Mouse (Mus musculus): Measurements from ENCODE around the gene Asprv1.
A peak's percentile ranks its signal among the peaks of the same experiment; 100 is the strongest.

The Asprv1 gene

DNA sequence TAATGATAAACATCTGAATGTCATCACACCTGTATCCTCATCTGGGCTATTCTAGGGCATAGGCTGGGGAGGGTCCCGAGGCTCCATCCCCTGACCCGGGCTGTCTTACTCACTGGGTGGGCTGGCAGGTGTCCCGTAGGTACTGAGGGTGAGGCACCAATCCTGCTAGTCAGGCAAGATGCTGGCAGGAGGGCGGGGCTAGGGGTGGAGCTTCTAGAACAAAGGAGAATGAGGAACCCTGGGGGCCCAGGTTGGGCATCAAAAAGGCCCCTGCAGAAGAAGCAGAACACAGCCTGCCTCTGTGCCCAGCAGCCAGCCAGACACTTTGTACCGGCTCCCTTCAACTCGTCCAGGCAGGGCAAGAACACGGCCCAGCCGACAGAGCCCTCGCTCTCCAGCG, at the start of gene Asprv1:
Asprv1 (plus strand) TSS at position 219 of the 400 bp plus-strand sequence.
- DNase-seq (ENCODE audit: low read depth, low spot score), result no peak

DNA sequence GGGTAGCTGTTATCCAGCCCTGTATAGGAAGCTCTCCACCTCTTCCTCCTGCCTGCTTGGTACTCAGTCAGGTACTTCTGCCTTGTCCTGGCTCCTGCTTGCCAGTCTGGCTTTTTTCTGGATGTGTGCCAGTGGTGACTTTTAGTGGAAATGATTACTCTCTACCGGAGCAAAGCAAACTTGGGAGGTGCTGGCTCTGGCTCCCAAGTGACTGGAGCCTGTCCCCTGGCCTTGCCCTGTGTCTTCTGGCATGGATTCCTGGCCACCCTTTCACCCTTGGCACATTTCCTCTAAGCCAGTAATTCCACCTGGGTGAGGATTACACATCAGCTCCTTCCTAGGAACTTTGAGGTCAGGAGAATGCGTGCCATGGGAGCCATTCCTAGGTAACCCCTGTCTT, 49.6 kb upstream of the Asprv1 start:
- DNase-seq (ENCODE audit: low read depth, low spot score), result no peak

DNA sequence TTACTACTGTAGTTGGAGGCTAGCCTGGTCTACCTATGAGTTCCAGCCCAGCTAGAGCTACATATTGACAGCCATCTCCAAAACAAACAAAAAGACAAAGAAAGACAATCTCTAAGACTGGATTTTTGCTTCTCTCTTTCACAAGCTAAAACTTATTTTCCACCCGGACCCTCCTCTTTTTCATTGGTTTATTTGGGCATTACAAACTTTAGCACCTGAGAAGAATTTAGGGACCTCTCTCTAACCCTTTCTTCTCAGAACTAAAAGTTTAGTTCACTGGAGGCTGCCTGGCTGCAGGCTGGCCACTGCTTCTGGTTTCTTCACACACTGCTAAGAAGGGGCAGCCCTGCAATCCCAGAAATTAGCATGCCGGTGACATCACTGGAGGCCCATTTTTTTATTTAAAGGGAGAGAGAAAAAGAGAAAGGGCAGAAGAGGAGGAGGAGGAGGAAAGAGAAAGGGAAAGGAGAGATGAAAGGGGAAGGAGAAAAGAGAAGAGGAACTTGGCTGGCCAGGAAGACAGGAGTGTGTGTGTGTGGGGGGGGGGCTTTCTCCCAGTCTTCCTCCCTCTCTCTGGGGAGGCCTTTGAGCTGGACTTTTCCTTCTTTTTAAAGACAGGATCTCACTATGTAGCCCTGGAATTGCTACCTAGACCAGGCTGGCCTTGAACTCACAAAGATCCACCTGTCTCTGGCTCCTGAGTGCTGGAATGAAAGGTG, 48.7 kb upstream of the Asprv1 start:
- no peak for DNase-seq (ENCODE audit: low read depth, low spot score)

DNA sequence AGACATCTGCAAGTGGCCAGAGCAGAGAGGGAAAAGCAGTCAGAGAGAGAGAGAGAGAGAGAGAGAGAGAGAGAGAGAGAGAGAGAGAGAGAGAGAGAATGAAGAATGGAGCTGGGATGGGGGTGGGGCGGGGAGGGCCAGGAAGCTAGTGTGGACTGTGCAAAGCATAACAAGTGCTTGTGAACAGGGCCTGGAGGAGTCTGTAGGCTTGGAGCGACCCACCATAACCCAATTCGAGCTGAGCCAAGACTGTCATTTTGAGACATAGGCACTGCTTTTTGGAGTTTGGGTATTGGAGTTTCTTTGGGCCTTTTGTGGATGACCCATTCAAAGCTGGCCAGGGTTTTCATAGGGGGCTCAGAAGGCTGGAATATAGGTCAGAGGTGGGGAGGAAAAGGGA, 48.0 kb upstream of the Asprv1 start:
- no peak for DNase-seq (ENCODE audit: low read depth, low spot score)

DNA sequence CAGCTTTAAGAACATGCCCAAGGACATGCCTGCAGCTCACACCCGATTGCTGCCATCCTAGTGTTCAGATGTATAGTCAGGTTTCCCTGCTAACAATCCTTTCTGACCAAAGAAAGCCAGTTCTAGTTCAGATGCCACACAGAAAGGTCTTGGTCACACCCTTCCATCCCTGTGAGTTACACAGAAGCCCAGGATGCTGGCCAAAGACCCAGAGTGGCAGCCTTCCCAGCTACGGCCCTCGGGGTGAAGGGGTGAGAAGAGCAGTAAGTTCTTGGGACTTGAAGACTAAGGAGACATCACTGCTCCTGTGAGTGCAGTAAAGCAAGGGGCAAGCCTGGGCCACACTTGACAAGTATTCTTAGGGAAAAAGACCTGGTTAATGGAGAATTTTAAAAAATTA, 44.8 kb upstream of the Asprv1 start:
- no peak for DNase-seq (ENCODE audit: low read depth, low spot score)

DNA sequence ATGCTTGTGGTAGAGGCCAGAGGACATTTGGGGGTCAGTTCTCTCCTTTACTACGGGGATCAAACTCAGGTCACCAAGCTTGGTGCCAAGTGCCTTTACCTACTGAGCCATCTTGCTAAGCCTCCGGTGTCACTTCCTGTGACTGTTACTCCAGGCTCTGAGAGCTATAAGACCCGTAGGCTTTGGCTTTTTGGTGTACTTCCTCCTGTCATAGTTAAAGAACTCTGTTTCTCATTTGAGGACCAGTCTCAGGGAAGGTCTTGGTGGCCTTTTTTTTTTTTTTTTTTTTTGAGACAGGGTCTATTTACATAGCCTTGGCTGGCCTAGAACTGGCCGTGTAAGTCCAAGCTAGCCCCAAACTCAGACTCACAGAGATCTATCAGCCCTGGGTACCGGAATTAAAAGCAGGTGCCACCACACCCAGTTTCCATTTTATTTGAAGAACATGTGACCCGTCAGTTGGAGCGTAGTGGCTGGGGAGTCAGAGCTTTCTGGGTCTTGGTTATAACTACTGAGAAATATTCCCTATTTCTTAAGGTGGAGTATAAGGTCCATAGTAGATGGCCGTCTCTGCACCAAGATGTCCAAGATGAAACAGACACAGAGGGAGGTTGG, 44.3 kb upstream of the Asprv1 start:
- no peak for DNase-seq (ENCODE audit: low read depth, low spot score)

DNA sequence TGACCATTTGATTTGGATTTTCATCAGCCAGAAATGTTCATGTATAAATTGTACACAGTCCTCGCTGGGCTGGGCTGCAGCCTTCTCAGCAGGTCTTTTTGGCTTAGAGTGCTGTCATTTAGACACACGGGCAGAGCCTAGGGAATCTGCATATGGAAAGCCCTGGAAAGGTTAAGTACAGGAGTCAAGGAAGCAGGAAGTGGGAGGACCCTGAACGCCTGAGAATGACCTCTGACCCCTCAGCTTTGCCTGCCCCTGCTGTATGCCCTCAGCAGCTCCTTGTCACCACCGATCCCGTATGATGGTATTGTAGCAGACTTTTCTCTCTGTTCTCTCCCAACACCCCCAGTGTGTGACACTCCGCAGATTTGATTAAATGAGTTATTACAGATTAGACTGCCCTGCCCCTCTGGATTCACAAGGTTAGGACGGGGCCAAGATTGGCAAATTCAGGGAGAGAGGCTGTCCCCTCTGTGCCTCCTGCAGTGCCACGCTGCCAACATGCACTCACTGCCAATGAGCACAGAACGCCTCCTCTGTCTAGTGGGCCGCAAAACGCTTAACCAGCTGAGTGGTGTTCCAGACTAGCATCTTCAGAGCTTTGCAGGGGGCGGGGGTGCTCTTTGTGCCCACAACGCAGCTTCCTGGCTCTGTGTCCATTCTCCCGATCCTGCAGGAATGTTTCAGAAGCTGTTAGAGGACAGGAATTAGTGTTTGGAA, 43.5 kb upstream of the Asprv1 start:
- DNase-seq (ENCODE audit: low read depth, low spot score), result peak; percentile 32

DNA sequence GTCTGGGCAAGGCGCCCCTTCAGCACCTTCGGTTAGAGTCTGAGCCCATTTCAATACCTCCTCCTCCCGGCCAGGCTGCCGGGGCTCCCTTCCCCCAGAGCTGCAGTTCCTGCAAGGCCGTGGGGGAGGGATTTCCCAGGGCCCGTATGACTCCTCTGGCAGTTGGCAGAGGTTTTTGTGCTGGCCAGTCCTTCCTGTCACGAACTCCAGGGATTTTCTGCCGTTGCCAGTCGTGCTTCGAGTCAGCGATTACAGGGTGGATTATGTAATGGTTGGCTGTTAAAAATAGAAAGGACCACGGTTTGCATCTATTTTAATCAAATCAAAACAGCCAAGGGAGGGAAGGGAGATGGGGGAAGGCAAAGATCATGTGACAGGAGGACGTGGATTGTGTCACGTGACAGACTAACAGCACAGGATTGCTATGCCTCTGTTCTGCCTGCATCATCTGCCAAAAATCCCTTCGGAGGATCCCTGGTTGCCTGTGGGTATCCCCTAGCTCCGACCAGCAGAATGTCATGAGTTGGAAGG, 42.8 kb upstream of the Asprv1 start:
- peak; percentile 63 for DNase-seq (ENCODE audit: low read depth, low spot score)

DNA sequence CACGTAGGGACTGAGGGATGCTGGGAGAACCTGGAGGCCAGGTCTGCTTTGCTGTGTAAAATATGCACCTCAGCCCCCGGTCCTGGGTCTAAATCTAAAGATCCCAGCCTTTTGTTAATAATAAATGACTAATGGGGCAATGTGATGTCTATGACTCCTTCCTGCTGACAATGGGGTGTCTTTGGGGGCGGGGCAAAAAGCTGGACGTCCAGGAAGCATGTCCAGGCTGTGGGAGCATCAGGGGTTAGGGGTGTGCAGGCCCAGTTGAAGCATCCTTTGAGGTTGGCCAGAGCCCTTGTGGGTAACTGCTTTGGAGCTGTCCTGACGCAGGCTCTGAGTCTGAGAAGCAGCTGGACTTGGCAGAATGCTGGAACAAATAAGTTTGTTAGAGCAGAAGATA, 41.9 kb upstream of the Asprv1 start:
- DNase-seq (ENCODE audit: low read depth, low spot score), result no peak

DNA sequence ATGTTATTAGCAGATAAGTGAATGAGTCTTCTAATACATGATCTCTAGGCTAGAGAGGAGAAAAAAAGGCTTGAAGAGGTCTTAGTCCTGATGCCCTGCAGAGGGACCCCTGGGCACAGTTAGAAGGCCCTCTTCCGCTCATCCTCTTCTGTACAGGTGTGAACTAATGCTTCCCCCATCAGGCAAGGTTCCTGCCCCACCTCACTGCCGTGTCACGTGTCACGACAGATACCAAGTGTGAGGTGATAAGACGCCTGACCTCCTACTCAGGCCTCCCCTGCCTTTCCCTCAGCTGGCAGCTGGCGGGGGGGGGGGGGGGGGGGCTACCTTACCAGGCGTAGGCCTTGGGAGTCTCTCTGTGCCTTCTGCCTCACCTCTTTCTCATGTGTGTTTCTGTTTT, 39.5 kb upstream of the Asprv1 start:
- no peak for DNase-seq (ENCODE audit: low read depth, low spot score)

DNA sequence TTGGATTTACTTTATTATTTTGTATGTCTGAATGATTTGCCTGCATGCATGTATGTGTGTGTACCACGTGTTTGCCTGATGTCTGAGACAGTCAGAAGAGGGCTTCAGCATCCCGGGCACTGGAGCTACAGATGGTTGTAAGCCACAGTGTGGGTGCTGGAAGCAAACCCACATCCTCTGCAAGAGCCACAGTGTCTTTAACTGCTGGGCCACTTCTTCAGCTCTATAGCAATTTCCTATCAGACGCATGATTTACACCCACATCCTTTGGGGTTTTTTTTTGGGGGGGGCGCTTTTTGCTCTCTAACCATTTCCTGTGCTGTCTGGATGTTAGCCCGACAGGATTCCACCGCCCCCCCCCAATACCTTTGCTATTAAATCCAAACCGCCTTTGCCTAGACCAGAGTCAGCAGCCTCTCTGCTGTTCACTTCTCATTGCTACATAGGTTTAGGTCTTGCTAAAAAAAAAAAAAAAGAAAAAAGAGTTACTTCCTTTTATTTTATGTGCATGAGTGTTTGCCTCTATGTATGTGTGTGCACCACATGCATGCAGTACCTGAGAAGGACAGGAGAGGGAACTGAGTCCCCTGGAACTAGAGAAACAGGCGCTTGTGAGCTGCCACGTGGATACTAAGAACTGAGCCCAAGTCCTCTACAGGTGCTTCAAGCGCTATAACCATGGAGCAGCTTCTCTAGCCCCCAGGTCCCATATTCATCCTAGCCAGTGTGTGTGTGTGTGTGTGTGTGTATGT, 34.6 kb upstream of the Asprv1 start:
- no peak for DNase-seq (ENCODE audit: low read depth, low spot score)

DNA sequence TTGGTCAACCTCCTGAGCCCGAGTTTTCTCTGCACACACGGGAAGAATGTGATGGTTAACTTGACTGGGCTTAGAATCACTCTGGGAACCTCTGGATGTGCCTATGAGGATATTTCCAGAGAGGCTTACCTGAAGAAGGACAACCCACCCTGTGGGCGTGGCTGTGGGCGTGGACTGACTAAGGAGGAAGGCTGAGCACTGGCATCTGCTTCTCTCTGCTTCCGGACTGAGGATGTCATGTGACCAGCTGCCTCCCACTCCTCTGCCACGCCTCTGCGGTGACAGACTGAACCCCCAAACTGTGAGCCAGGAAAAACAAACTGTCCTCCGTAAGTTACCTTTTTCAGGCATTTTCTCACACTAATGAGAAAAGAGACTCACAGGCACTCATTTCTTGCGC, 33.3 kb upstream of the Asprv1 start:
- no peak for DNase-seq (ENCODE audit: low read depth, low spot score)

DNA sequence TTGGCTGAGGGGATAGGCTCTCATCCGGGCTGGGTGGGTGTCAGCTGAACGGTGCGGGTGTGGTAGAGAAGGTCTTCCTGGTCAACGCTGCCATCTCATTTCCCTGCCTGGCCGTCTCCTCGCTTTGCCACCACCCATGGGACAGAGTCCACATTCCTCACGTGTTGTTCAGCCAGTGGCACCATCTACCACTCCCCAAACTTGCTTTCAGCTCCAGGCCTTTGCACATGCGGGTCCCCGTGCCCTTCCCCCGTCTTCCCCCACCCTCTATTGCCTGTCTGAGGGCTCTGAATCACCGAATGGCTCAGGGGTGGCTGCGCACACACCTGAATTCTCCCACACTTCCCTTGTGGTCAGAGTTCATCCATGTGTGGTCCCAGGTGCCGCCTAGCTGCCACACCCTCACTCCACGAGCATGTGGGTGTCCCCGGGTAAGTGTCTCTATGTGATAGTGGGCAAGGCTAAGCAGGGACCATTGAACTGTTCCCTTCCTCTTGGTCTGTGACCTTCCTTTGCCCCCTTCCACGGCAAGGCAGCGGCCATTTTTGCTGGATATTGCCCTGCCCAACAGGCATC, 32.0 kb upstream of the Asprv1 start:
- no peak for DNase-seq (ENCODE audit: low read depth, low spot score)

DNA sequence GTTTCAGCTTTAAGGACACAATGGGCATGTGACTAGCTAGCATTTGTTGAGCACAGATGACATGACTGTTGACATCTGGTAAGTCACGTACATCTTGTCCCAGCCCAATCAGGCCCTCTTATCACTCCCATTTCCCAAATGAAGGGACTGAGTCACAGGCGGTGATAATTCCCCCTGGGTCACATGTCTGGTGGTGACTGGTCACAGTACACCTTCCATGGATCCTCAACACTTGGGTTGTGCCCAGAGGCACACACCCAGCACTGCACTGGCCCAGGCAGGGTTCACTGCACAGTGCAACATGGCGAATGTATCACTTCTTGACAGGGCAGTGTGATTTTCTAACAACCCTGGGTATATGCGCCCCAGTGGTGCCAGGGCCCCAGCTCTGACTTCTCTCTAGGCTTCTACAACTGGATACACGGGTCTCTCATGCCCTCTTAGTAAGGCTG, 29.2 kb upstream of the Asprv1 start:
- no peak for DNase-seq (ENCODE audit: low read depth, low spot score)

DNA sequence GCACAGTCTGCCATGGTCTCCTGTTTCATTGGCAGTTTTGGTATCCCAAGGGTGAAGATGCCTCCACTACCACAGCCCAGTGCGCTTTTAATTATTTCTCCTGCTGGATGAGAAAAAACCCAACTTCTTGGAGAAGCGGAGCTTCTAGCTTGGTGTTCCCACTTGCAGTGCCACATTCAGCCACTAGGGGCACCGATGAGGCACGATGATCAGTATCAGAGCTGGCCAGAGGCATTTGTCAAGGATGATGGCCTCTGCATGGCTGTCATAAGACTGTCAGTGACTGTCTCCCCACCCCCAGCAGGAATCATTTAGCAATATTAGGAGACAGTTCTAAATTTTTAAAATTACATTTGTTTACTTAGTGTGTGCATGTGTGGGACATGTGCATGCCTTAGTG, 28.8 kb upstream of the Asprv1 start:
- DNase-seq (ENCODE audit: low read depth, low spot score), result peak; percentile 74

DNA sequence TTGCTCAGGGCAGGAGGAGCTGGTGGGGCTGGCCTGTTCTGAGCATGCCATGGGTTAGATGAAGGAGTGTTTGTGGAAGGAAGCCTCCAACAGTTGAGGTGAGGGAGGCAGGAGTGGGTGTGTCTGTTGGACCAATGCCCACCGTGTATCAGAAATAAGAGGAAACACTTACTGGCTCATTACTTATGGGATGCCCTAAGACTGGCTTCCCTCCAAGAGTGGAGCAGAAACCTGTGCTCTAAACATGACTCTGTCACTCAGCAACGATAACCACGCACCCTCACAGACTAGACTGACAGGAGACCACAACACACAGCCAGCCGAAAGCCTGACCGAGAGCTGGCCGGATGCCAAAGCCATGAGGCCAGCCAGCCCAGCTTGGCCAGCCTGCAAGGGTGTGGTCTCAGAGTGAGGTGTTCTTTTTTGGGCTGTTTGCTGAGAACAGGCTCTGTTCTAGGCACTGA, 28.0 kb upstream of the Asprv1 start:
- no peak for DNase-seq (ENCODE audit: low read depth, low spot score)

DNA sequence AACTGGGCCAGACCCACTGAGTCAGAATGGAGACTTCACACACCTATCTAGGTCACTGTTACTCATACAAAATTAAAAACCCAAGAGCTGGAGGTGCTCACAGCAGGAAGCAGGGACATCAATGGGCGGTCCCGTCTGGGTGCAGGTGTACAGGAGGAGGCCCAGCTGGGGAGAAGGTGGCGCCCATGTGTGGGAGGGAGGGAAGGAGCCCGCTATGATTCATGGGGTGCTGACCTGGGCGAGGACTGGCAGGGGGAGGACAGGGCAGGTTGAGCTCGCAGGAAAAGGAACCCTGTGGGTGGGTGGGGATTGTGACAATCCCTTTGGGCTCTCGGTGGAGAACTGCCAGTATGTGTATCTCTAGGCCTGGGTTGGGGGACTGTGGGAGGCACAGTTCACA, 22.7 kb upstream of the Asprv1 start:
- DNase-seq (ENCODE audit: low read depth, low spot score), result no peak

DNA sequence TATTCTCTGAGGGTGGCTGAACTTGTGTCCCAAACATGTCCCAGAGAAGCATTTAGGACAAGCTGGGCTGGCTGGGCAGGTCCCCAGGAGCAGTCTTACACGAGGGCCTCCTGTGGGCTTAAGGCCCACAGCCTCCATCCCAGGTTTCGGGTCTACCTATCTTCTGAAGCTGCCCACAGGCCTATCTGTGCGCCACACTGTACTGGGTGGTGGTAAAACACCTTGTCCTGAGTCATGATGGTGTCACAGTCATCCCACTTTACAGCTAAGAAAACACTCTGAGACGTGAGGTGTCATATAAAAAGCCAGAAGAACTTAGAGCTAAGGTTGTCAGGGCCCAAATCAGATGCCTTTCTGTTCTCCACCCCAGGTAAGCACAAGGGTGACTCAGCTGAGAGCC, 21.7 kb upstream of the Asprv1 start:
- no peak for DNase-seq (ENCODE audit: low read depth, low spot score)

DNA sequence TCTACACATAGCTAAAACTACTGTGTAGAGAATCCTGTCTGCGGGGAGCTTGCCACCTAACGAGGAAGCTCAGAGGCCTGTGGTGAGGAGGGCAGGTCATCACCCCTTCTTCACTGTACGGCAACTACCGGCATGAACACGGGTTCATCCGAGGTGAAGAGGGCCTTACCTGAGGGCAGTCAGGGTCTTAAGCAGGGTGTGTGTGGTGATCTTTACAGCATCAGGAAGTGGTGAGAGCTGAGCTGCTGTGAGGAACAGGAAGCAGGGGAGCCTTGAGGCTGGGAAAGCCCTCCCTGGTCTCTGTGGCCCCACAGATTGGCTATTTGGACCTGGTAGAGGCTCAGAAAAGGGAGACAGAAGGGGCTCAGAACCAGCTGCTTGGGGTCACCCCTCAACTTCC, 20.5 kb upstream of the Asprv1 start:
- DNase-seq (ENCODE audit: low read depth, low spot score), result no peak

DNA sequence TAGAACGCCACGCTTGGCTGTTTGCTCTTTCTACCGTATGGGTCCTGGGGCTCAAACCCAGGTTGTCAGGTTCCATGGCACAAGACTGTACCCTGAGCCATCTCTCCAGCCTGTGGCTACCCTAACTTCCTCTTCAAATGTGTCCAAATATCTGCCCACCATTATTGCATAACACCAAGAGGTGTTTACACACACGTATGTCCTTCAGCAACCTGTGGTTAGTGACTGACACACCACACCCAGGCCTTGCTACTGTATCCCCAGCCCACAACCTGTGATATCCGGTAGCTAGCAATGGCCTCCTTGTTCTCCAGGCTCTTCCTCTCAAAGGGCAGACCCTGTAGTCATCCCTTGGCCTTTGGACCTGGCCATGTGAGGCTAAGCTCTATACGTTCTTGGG, 18.7 kb upstream of the Asprv1 start:
- no peak for DNase-seq (ENCODE audit: low read depth, low spot score)

DNA sequence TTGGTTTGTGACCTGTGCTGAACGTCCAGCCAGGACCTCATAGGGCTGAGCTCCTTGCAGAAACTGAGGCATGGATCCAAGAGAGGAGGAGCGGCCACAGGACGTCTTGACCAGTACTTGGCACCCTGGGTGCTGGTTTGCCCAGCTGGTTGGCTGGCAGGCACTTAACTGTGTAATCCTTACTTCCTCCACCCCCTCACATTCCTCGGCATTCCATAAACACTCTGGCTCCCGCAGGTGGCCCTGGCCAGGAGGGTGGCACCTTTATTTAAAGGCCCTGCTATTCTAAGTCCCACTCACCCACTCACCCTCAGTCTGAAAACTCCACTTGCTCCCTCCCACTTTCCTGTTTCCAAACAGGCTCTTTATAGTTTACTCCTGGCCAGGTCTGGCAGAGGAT, 17.2 kb upstream of the Asprv1 start:
- no peak for DNase-seq (ENCODE audit: low read depth, low spot score)

DNA sequence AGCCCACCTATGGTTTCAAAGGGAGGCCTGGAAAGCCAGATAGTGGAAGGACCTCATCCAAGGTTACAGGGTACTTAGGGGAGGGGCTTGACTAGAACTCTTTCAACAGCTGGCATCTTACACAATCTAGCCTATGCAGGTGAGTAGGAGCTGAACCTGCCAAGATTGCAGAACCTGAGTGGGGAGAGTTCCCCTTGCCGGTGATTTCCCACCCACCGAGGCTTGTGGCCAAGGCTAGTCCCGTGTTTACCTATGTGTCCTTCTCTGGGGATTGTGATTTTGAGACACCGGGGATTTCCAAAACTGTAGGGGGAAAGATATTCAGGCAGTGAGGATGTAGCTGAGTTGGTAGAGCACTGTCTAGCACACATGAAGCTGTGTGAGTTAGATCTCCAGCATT, 12.7 kb upstream of the Asprv1 start:
- DNase-seq (ENCODE audit: low read depth, low spot score), result no peak

Data from mesoderm, embryonic 11.5 days (tissue).